Mouse (Mus musculus): ENCODE measurements at regions not wholly inside any gene's neighbourhood (a gene's known extent, or its start where the extent isn't known, plus 50 kb on each side); places are given as distances from the start of the nearest gene placed in this dataset.

GRCm38 (mm10) chr1:148852990-148853389 lies 1108.1 kb downstream of the Pla2g4a start:
- in situ Hi-C loops (cut with MboI; ENCODE audit: low pct_ligation_motif_present, low pct_unique_long_range_greater_than_20kb, low sequenced_read_pairs) (no loop called here), dilution Hi-C loops (cut with MboI; ENCODE audit: extremely low pct_ligation_motif_present, extremely low pct_unique_long_range_greater_than_20kb, low sequenced_read_pairs) (no loop called here)
- DNase-seq (ENCODE audit: extremely low read depth), result no peak
- Histone ChIP-seq H3K36me3 (replicated peaks in 1 of 2; ENCODE audit: control insufficient read depth in 1 of 2, insufficient read depth in 1 of 2, low read length in 1 of 2) (no peaks in the 10 kb centered on the region), H3K4me2 (ENCODE audit: insufficient read depth, low read depth, poor library complexity, severe bottlenecking) (no peak overlapping the region), H3K4me1 (ENCODE audit: control insufficient read depth in 1 of 2, insufficient read depth in 2 of 2) (no peaks in the 10 kb centered on the region), H3K9ac (ENCODE audit: insufficient read depth, low read depth) (no peak overlapping the region), H3K27ac (ENCODE audit: insufficient read depth, low read depth) (no peak overlapping the region), H3K9me3 (replicated peaks; ENCODE audit: low read length) (peaks cover 4% of the 10 kb centered on the region), H3K27me3 (replicated peaks) (no peaks in the 10 kb centered on the region), H3K4me3 (replicated peaks in 1 of 3; ENCODE audit: low read depth in 2 of 3, low read length in 2 of 3, poor library complexity in 1 of 3) (no peak overlapping the region), H3K79me2 (replicated peaks; ENCODE audit: control insufficient read depth, extremely low read depth, insufficient read depth, poor library complexity, severe bottlenecking) (no peaks in the 10 kb centered on the region)
- TF ChIP-seq ZNF384 (IDR thresholded peaks at IDR 0.05; ENCODE audit: low read depth, low read length) (no peak), POLR2A (IDR thresholded peaks at IDR 0.05; ENCODE audit: low read depth, low read length) (no peak), NELFE (IDR thresholded peaks at IDR 0.05; ENCODE audit: low read depth, low read length) (no peak), GABPA (IDR thresholded peaks at IDR 0.05; ENCODE audit: insufficient replicate concordance, low read depth, low read length) (no peak), SMC3 (IDR thresholded peaks at IDR 0.05; ENCODE audit: low read depth, low read length) (no peak), RAD21 (IDR thresholded peaks at IDR 0.05; ENCODE audit: low read depth, low read length) (no peak), USF1 (IDR thresholded peaks at IDR 0.05; ENCODE audit: low read depth, low read length) (no peak), HCFC1 (IDR thresholded peaks at IDR 0.05; ENCODE audit: low read depth, low read length) (no peak), CTCF (conservative IDR thresholded peaks at IDR 0.05 in 1 of 2, IDR thresholded peaks at IDR 0.05 in 1 of 2; ENCODE audit: low read depth in 2 of 2, low read length in 2 of 2) (no peak), MXI1 (IDR thresholded peaks at IDR 0.05; ENCODE audit: low read depth, low read length) (no peak), IRF4 (IDR thresholded peaks at IDR 0.05; ENCODE audit: low read depth, low read length) (no peak), PAX5 (IDR thresholded peaks at IDR 0.05; ENCODE audit: low read length) (no peak), SIN3A (IDR thresholded peaks at IDR 0.05; ENCODE audit: low read length) (no peak)

GRCm38 (mm10) chr1:148846595-148846994 lies 1114.5 kb downstream of the Pla2g4a start:
- Histone ChIP-seq H3K36me3 (replicated peaks in 1 of 2; ENCODE audit: control insufficient read depth in 1 of 2, insufficient read depth in 1 of 2, low read length in 1 of 2) (no peaks in the 10 kb centered on the region), H3K27ac (ENCODE audit: insufficient read depth, low read depth) (no peak overlapping the region)

More at GRCm38 (mm10) chr1:148846595-148846994, 1114.5 kb downstream of the Pla2g4a start:
- Histone ChIP-seq H3K79me2 (replicated peaks; ENCODE audit: control insufficient read depth, extremely low read depth, insufficient read depth, poor library complexity, severe bottlenecking) (no peaks in the 10 kb centered on the region), H3K9ac (ENCODE audit: insufficient read depth, low read depth) (no peak overlapping the region), H3K4me2 (ENCODE audit: insufficient read depth, low read depth, poor library complexity, severe bottlenecking) (no peak overlapping the region), H3K4me1 (ENCODE audit: control insufficient read depth in 1 of 2, insufficient read depth in 2 of 2) (no peaks in the 10 kb centered on the region), H3K27me3 (replicated peaks) (no peaks in the 10 kb centered on the region), H3K4me3 (replicated peaks in 1 of 3; ENCODE audit: low read depth in 2 of 3, low read length in 2 of 3, poor library complexity in 1 of 3) (no peak overlapping the region), H3K9me3 (replicated peaks; ENCODE audit: low read length) (peaks cover 10% of the 10 kb centered on the region)
- DNase-seq (ENCODE audit: extremely low read depth), result no peak
- TF ChIP-seq BHLHE40 (IDR thresholded peaks at IDR 0.05; ENCODE audit: low read depth, low read length) (no peak), JUN (IDR thresholded peaks at IDR 0.05; ENCODE audit: insufficient read depth, low read depth, low read length) (no peak), JUND (conservative IDR thresholded peaks at IDR 0.05; ENCODE audit: low read depth, low read length) (no peak), KAT2A (IDR thresholded peaks at IDR 0.05; ENCODE audit: insufficient replicate concordance, low read length) (no peak), HCFC1 (IDR thresholded peaks at IDR 0.05; ENCODE audit: low read depth, low read length) (no peak), ELF1 (IDR thresholded peaks at IDR 0.05; ENCODE audit: low read depth, low read length) (no peak), ZC3H11A (IDR thresholded peaks at IDR 0.05; ENCODE audit: low read depth, low read length) (no peak), ZMIZ1 (IDR thresholded peaks at IDR 0.05; ENCODE audit: low read depth, low read length) (no peak), RCOR1 (conservative IDR thresholded peaks at IDR 0.05; ENCODE audit: low read depth, low read length) (no peak), MXI1 (IDR thresholded peaks at IDR 0.05; ENCODE audit: low read depth, low read length) (no peak), MYC (IDR thresholded peaks at IDR 0.05; ENCODE audit: low read depth, low read length) (no peak), SMC3 (IDR thresholded peaks at IDR 0.05; ENCODE audit: low read depth, low read length) (no peak), IRF4 (IDR thresholded peaks at IDR 0.05; ENCODE audit: low read depth, low read length) (no peak), E2F4 (IDR thresholded peaks at IDR 0.05; ENCODE audit: insufficient replicate concordance, low read depth, low read length) (no peak), POLR2A (IDR thresholded peaks at IDR 0.05; ENCODE audit: low read depth, low read length) (no peak), POLR2AphosphoS2 (IDR thresholded peaks at IDR 0.05; ENCODE audit: low read depth, low read length) (no peak), NRF1 (IDR thresholded peaks at IDR 0.05; ENCODE audit: low read depth, low read length) (no peak)
- in situ Hi-C loops (cut with MboI; ENCODE audit: low pct_ligation_motif_present, low pct_unique_long_range_greater_than_20kb, low sequenced_read_pairs), result no loop called here
- dilution Hi-C loops (cut with MboI; ENCODE audit: extremely low pct_ligation_motif_present, extremely low pct_unique_long_range_greater_than_20kb, low sequenced_read_pairs), result no loop called here
